Mouse (Mus musculus) liver, adult 2 months (tissue): ENCODE measurements at regions not wholly inside any gene's neighbourhood (a gene's known extent, or its start where the extent isn't known, plus 50 kb on each side); places are given as distances from the start of the nearest gene placed in this dataset.

ENCODE experiments used
- CTCF ChIP-seq: fragments of 200-500 bp; IDR thresholded peaks from 2 replicates; pipeline ENCODE4 v1.5.1; 2011; ENCODE audit warnings: low read depth, low read length, control low read depth
- POLR2A ChIP-seq: fragments of 200-500 bp; IDR thresholded peaks from 2 replicates; pipeline ENCODE4 v1.6.1; 2011; ENCODE audit warnings: low read length, control low read depth; ENCODE audit not compliant: insufficient read depth; ENCODE audit errors: extremely low read depth

DNA sequence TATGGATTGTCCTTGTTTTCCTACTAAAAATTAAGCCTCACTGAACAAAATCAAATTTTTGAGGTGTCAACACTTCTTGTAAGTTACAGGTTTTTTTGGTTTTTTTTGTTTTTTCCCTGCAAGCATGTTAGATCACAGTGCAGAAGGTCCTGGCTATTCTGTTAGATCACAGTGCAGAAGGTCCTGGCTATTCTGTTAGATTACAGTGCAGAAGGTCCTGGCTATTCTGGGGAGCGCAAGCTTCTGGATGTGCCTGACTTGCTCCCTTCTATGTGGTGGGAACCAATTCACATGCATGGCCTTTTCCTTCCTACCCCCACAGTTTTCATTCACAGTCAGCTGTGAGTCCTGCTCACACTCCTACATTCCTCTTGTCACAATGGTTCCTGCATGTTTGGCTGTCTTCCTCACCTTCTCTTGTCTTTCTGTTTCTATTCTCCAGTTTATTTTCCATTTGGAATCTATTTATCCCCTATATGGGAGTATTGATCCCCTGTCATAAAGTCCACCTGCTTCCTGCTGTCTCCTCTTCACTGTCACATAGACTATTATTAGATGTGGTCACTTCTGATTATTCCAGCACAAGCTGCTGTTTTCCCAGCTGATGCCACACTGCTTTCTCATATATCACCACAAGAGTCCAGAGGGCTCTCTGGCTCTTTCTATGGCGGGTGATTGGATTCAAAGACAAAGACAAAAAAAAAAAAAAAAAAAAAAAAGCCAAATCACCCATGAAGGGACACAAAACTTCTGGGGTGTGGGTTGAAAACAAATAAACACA is 866.3 kb upstream of the Gm5150 start:
- TF ChIP-seq CTCF (no peak), POLR2A (no peak)
